Mouse (Mus musculus) MEL (cell line): ENCODE results near the gene Ctnna2. TPM values are rescaled to one million over a fixed set of nuclear protein-coding genes. Genes with fewer than 3 reads are reported as not detected.

Experiments
- DNase-seq: peaks from one replicate; pipeline ENCODE4 v3.0.0; 2011; ENCODE audit warnings: low read depth, low spot score
- H3K27ac ChIP-seq: 2 replicates; pipeline ENCODE4 v1.5.1; 2012; ENCODE audit warnings: low read depth, mild to moderate bottlenecking, control low read depth, low read length, moderate library complexity; ENCODE audit not compliant: control insufficient read depth
- H3K27me3 ChIP-seq, 2 experiments: fragments of 150-350 bp in 1 of 2; sonication (generic) in 1 of 2; 2 replicates each; pipeline ENCODE4 v1.6.1; 2012; ENCODE audit warnings: low read length in 2 of 2, mild to moderate bottlenecking in 2 of 2, improper control_type of control experiment in 1 of 2, moderate library complexity in 1 of 2; ENCODE audit not compliant: insufficient read depth in 2 of 2, control insufficient read depth in 1 of 2
- H3K36me3 ChIP-seq, 2 experiments: 2 replicates each; pipeline ENCODE4 v1.6.1; 2012 to 2014; ENCODE audit warnings: low read length in 2 of 2, improper control_type of control experiment in 1 of 2, inconsistent platforms in 1 of 2, mild to moderate bottlenecking in 1 of 2; ENCODE audit not compliant: insufficient read depth in 2 of 2, control insufficient read depth in 1 of 2
- H3K4me1 ChIP-seq, 2 experiments: fragments of 150-350 bp in 1 of 2; sonication (generic) in 1 of 2; 2 replicates each; pipeline ENCODE4 v1.6.1; 2012; ENCODE audit warnings: low read length in 2 of 2, improper control_type of control experiment in 1 of 2, mild to moderate bottlenecking in 1 of 2; ENCODE audit not compliant: insufficient read depth in 2 of 2, control insufficient read depth in 1 of 2
- H3K4me3 ChIP-seq, 2 experiments: fragments of 150-350 bp in 1 of 2; sonication (generic) in 1 of 2; 2 replicates each; pipeline ENCODE4 v1.5.1; 2012; ENCODE audit warnings: low read depth in 2 of 2, low read length in 2 of 2, mild to moderate bottlenecking in 2 of 2, moderate library complexity in 2 of 2, control low read depth in 1 of 2, improper control_type of control experiment in 1 of 2; ENCODE audit not compliant: control insufficient read depth in 1 of 2, insufficient read depth in 1 of 2
- H3K79me2 ChIP-seq: 2 replicates; pipeline ENCODE4 v1.6.1; 2012; ENCODE audit warnings: mild to moderate bottlenecking, low read length, moderate library complexity; ENCODE audit not compliant: control insufficient read depth, poor library complexity, insufficient read depth
- H3K9ac ChIP-seq: 2 replicates; pipeline ENCODE4 v1.6.1; 2012; ENCODE audit warnings: low read depth, mild to moderate bottlenecking, control low read depth, low read length, moderate library complexity; ENCODE audit not compliant: control insufficient read depth, poor library complexity, severe bottlenecking
- H3K9me3 ChIP-seq: fragments of 150-350 bp; sonication (generic); replicated peaks from 2 replicates; pipeline ENCODE4 v1.6.1; 2012; ENCODE audit warnings: mild to moderate bottlenecking, low read length, improper control_type of control experiment, moderate library complexity; ENCODE audit not compliant: insufficient read depth
- CHD1 ChIP-seq: IDR thresholded peaks from 2 replicates; pipeline ENCODE4 v1.6.1; 2012; ENCODE audit warnings: low read depth, mild to moderate bottlenecking, inconsistent platforms, low read length, improper control_type of control experiment
- CHD2 ChIP-seq: IDR thresholded peaks from 2 replicates; pipeline ENCODE4 v1.6.1; 2011; ENCODE audit warnings: low read length, improper control_type of control experiment
- E2F4 ChIP-seq: IDR thresholded peaks from 2 replicates; pipeline ENCODE4 v1.6.1; 2011; ENCODE audit warnings: low read depth, low read length, improper control_type of control experiment, borderline replicate concordance
- EP300 ChIP-seq, 2 experiments: IDR thresholded peaks; 2 replicates each; pipeline ENCODE4 v1.6.1; 2011; ENCODE audit warnings: improper control_type of control experiment in 2 of 2, low read length in 2 of 2, low read depth in 1 of 2, mild to moderate bottlenecking in 1 of 2
- GATA1 ChIP-seq: IDR thresholded peaks from 2 replicates; pipeline ENCODE4 v1.6.1; 2011; ENCODE audit warnings: low read depth, low read length, improper control_type of control experiment
- HCFC1 ChIP-seq: IDR thresholded peaks from 2 replicates; pipeline ENCODE4 v1.6.1; 2012; ENCODE audit warnings: low read depth, mild to moderate bottlenecking, inconsistent platforms, low read length, improper control_type of control experiment, moderate library complexity
- JUND ChIP-seq: IDR thresholded peaks from 2 replicates; pipeline ENCODE4 v1.6.1; 2011; ENCODE audit warnings: low read depth, mild to moderate bottlenecking, improper control_type of control experiment, low read length
- KAT2A ChIP-seq: conservative IDR thresholded peaks from 2 replicates; pipeline ENCODE4 v1.6.1; 2012; ENCODE audit warnings: low read depth, low read length, improper control_type of control experiment, inconsistent platforms
- MAFK ChIP-seq: IDR thresholded peaks from 2 replicates; pipeline ENCODE4 v1.6.1; 2011; ENCODE audit warnings: low read depth, mild to moderate bottlenecking, low read length, improper control_type of control experiment, borderline replicate concordance
- MAX ChIP-seq: IDR thresholded peaks from 2 replicates; pipeline ENCODE4 v1.6.1; 2011; ENCODE audit warnings: low read length, improper control_type of control experiment
- MAZ ChIP-seq: IDR thresholded peaks from 2 replicates; pipeline ENCODE4 v1.6.1; 2012; ENCODE audit warnings: low read depth, mild to moderate bottlenecking, inconsistent platforms, low read length, improper control_type of control experiment
- MXI1 ChIP-seq: IDR thresholded peaks from 2 replicates; pipeline ENCODE4 v1.6.1; 2011; ENCODE audit warnings: mild to moderate bottlenecking, low read depth, low read length, improper control_type of control experiment
- MYB ChIP-seq: IDR thresholded peaks from 2 replicates; pipeline ENCODE4 v1.6.1; 2011; ENCODE audit warnings: mild to moderate bottlenecking, low read depth, low read length, improper control_type of control experiment
- NRF1 ChIP-seq: IDR thresholded peaks from 2 replicates; pipeline ENCODE4 v1.6.1; 2014; ENCODE audit warnings: low read depth, mild to moderate bottlenecking, inconsistent platforms, low read length, improper control_type of control experiment, moderate library complexity; ENCODE audit not compliant: poor library complexity, insufficient read depth, severe bottlenecking
- TAL1 ChIP-seq: IDR thresholded peaks from 2 replicates; pipeline ENCODE4 v1.6.1; 2012; ENCODE audit warnings: mild to moderate bottlenecking, inconsistent platforms, low read length, moderate library complexity, mixed read lengths
- TCF12 ChIP-seq: IDR thresholded peaks from 2 replicates; pipeline ENCODE4 v1.6.1; 2014; ENCODE audit warnings: low read depth, mild to moderate bottlenecking, inconsistent platforms, low read length, improper control_type of control experiment, moderate library complexity
- USF2 ChIP-seq, 2 experiments: IDR thresholded peaks; 2 replicates each; pipeline ENCODE4 v1.6.1; 2011 to 2012; ENCODE audit warnings: improper control_type of control experiment in 2 of 2, low read length in 2 of 2, borderline replicate concordance in 1 of 2, inconsistent platforms in 1 of 2, low read depth in 1 of 2, mild to moderate bottlenecking in 1 of 2; ENCODE audit not compliant: insufficient read depth in 1 of 2
- ZKSCAN1 ChIP-seq: IDR thresholded peaks from 2 replicates; pipeline ENCODE4 v1.6.1; 2012; ENCODE audit warnings: low read depth, mild to moderate bottlenecking, inconsistent platforms, low read length, improper control_type of control experiment, moderate library complexity
- ZMIZ1 ChIP-seq: IDR thresholded peaks from 2 replicates; pipeline ENCODE4 v1.6.1; 2012; ENCODE audit warnings: low read depth, mild to moderate bottlenecking, inconsistent platforms, low read length, improper control_type of control experiment, moderate library complexity
- polyA plus RNA-seq, 2 experiments: library from polyadenylated mRNA; stranded (reverse) in 1 of 2; unstranded in 1 of 2; fragments of >175 nt in 1 of 2; fragments of >200 nt in 1 of 2; gene quantifications; 2 replicates each; pipeline versions ENCODE4 v1.2.1 to v1.2.4; 2012; ENCODE audit warnings: low replicate concordance in 2 of 2, low read depth in 1 of 2; ENCODE audit not compliant: insufficient read length in 2 of 2, insufficient read depth in 1 of 2, missing spikeins in 1 of 2
- total RNA-seq: library from RNA; depleted of rRNA; stranded (reverse); fragments of 300-350 nt; gene quantifications from 2 replicates; pipeline ENCODE4 v1.2.3, GENCODE M21; 2012

Gene Ctnna2
- total and polyA plus RNA-seq, 3 experiments = not detected

DNA sequence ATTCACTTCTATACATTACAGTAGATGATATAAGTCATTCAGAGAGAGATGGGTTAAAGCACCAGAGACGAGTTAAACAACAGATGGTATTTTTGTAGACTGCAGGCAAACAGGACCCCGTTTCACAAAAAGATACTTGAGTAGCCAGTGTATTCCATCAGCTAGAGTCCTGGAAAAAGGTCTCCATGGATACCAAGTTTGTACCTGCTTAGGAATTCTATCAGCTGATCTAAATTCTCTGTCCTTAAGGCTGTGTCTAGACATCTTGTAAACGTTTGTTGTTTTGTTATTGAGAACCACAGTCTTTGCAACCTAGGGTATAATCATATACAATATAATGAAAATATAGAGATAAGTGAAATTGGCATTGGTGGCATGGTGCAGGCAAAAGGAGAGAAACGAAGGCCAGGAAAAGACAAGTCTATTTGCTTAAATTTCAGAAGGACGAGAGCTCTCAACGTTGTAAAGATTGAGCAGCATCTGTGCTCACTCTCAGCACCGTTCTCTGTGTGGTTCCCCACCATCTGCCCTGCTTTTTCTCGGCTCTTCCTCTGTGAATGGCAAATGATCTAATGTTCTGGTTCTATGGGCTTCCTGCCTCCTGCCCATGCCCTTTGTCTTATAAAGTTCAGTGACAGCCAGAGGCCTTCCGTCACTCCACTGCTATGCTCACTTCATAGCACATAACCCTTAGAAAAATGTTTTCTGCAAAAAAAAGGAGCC, 621.6 kb downstream of the Ctnna2 start:
- Histone ChIP-seq H3K9ac (no peak overlapping the region), H3K36me3 (no peaks in the 10 kb centered on the region), H3K27me3 (no peaks in the 10 kb centered on the region), H3K27ac (no peak overlapping the region), H3K4me1 (no peaks in the 10 kb centered on the region), H3K79me2 (no peaks in the 10 kb centered on the region), H3K9me3 (no peaks in the 10 kb centered on the region), H3K4me3 (no peak overlapping the region)
- no peak for DNase-seq
- no peak for TF ChIP-seq MAZ
- no peak for TF ChIP-seq MAX
- no peak for TF ChIP-seq HCFC1
- TF ChIP-seq E2F4 = no peak
- TF ChIP-seq MXI1 = no peak
- TF ChIP-seq MAFK = no peak
- TF ChIP-seq ZMIZ1 = no peak
- TF ChIP-seq EP300 (IDR thresholded peaks at IDR 0.05; ENCODE audit: low read depth in 1 of 2, low read length in 2 of 2) = no peak
- no peak for TF ChIP-seq CHD1
- no peak for TF ChIP-seq TCF12
- no peak for TF ChIP-seq CHD2
- TF ChIP-seq GATA1 = no peak
- no peak for TF ChIP-seq ZKSCAN1
- TF ChIP-seq USF2 (IDR thresholded peaks at IDR 0.05; ENCODE audit: borderline replicate concordance in 1 of 2, insufficient read depth in 1 of 2, low read depth in 1 of 2, low read length in 2 of 2) = no peak

GRCm38 (mm10) chr6:77354826-77355225, 624.7 kb downstream of the Ctnna2 start:
- Histone ChIP-seq H3K27me3 (no peaks in the 10 kb centered on the region), H3K36me3 (no peaks in the 10 kb centered on the region), H3K9me3 (no peaks in the 10 kb centered on the region), H3K9ac (no peak overlapping the region), H3K27ac (no peak overlapping the region), H3K4me3 (no peak overlapping the region), H3K4me1 (no peaks in the 10 kb centered on the region), H3K79me2 (no peaks in the 10 kb centered on the region)
- TF ChIP-seq KAT2A (no peak), MAX (no peak), ZMIZ1 (no peak), NRF1 (no peak), TAL1 (no peak), MYB (no peak), JUND (no peak)
- DNase-seq = no peak
